Mouse (Mus musculus): Measurements from ENCODE around the gene 4931408C20Rik.

The 4931408C20Rik gene

DNA sequence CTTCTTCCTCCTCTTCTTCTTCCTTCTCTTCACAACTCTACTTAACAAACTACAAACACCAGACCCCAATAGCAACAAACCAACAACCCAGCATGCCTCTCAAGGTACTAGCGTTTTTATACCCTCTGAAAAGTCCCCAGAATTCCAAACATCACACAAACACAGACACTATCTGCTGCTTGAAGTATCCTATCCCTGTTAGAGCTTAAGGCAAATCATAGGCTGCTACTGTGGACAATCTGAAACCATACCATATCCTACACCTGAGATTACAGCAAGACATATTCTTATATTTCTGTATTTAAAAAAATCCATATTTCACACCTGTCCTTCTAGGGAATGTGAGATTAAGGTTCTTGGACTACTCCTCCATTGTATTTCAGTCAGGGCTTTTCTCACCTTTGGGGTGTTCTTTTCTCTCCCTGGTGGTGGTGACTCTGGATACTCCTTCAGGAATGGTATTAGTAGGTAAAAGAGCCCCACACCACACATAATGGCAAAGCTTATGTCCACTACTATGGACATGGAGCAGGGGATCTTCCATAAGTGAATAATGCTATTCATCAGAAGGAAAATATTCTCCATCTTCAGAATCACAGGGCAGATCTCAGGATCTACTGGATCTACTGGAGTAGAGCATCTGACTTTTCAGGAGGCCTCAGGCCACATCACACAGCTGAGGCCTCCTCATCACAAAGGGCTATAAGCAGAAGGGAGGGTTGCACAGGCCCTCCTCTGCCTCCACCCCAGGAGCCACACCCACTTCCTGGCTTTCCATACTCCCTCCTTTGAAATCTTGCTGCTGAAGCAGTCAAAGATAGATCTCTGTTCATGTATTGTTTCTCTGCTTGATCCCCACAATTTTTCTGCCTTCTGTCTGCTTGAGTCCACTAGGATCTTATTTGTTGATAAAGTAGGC lies at the start of gene 4931408C20Rik:
Gene 4931408C20Rik (minus strand): TSS at position 619 of the 919 bp plus-strand sequence.
- no peak for DNase-seq (ENCODE audit: low read depth, low spot score)

DNA sequence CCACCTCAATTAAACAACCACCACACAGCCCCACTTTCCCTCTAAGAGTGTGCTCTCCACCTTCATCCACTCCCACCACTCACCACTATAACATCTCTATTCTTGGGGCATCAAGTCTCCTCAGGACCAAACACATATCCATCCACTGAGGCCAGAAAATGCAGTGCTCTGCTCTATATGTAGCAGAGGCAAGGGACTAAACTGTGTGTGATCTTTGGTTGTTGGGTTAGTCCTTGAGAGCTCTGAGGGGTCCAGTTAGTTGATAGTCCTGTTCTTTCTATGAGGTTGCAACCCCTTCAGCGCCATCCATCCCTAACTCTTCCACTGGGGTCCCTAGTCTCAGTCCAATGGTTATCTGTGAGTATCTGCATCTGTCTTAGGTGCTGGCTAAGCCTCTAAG lies 666 bp upstream of the 4931408C20Rik start:
- DNase-seq (ENCODE audit: low read depth, low spot score) = no peak

DNA sequence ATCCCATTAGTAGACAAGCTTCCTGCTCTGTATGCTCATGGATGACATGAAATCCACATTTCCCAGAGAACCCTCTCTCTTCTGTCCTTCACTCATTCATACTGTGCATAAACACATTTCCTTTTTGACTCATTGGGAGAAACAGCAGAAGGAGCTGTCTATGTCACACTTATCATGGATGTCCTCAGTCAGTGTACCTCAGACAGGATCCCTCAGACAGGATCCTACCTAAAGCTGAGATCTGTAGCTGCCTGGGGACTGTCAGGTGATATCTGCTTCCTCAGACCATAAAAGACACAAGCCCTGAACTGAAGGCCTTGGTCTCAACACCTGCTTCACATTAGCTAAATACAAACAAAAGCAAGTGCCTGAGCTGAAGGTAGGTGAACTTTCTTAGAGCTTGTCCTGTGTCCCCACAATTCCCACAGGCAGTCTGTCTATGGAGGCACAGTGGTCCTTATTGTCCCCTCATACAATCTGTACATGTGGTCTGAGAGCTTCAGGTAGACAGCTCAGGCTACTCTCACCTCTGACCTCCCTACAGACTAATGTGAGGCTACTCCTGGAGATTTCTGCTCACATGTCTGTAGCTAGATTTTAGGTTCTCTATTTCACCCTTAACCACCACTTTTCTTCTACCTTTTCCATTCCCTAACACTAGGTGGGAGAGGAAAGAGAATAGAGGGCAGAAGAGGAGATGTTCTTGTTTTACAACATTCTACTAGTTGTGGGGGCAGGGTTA lies 1.1 kb downstream of the 4931408C20Rik start:
- DNase-seq (ENCODE audit: low read depth, low spot score) = no peak

DNA sequence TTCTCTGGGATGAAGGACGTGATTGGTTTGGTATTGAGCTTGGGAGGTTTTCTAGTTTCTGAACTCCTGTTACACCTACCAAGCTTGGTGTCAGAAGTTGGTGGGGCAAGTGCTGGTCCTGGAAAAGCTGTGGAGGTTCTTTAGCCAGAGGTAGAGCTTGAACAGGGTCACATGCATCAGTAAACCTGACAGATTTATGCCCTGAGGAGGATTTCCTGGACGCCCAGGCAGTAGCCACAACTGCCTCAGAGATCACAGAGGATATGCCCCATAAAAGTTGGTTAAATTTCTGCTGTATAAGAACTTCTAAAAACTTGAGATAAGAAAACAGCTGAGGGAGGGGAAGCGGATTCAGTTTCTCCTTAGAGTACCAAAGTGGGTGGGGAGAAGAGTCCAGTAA lies 1.9 kb downstream of the 4931408C20Rik start:
- DNase-seq (ENCODE audit: low read depth, low spot score) = no peak

DNA sequence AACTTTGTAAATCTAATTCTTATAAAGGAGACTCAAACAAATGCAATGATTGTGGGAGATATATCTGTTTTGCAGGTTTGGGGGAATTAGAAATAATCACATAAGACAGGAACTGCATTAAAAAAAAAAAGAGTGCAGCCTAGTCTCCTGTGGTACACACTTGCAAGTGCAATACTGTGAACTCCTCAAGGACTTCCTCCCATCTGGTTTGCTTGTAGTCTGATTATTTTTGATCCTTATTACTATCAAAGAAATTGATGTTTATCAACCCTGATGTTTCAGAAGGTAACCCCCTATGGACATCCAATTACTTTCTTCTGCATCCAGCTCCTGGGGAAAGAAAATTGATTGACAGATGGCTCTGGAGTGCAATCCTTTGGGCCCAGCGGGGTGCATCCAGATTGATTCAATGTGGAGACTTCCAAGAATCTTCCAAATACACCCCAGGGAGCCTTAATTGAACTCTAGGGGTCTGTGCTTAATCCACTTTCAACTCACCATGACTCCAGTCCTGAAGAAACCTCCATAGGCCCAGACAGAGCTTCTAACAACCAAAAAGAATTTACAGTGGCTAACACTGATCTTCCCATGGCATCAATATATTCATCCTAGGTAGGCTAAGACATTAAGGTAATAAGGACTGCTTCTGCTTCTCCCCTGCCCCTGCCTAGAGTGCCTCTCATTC lies 37.4 kb downstream of the 4931408C20Rik start:
- DNase-seq (ENCODE audit: low read depth, low spot score) = no peak

DNA sequence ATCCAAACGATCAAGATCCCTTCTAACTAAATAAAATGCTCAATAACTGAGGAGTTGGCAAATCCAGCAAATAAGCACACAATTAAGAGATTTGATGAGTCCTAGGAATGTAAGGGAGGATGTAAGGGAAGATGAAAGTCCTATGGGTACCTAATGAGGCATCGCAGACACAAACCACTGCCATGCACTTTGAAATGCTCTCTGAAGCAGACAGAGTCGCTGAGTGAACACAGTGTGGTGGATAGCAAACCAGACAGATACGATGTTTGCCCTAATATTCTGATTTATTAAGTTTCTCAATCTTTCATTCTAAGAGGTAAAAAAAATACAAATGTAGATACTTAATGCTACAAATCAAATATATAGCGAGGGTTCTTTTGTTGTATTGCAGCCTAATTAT lies 51.2 kb downstream of the 4931408C20Rik start:
- no peak for DNase-seq (ENCODE audit: low read depth, low spot score)
